Mouse (Mus musculus): ENCODE measurements at regions not wholly inside any gene's neighbourhood (a gene's known extent, or its start where the extent isn't known, plus 50 kb on each side); places are given as distances from the start of the nearest gene placed in this dataset.

- DNase-seq (ENCODE audit: low read depth, low spot score): no peak
- H3K36me3 ChIP-seq (ENCODE audit: control insufficient read depth, insufficient read depth, low read length, poor library complexity, severe bottlenecking): no peaks in the 10 kb centered on the region
- no peaks in the 10 kb centered on the region for H3K27me3 ChIP-seq (ENCODE audit: control insufficient read depth, insufficient read depth, low read length, poor library complexity, severe bottlenecking)
Observed at GRCm38 (mm10) chr15:36427334-36427733, 580.2 kb downstream of the Zfp706 start.

- DNase-seq (ENCODE audit: low read depth, low spot score): no peak
- no peaks in the 10 kb centered on the region for H3K36me3 ChIP-seq (ENCODE audit: control insufficient read depth, insufficient read depth, low read length, poor library complexity, severe bottlenecking)
- H3K27me3 ChIP-seq (ENCODE audit: control insufficient read depth, insufficient read depth, low read length, poor library complexity, severe bottlenecking): no peaks in the 10 kb centered on the region
Observed at GRCm38 (mm10) chr15:36425902-36426301, 581.7 kb downstream of the Zfp706 start.

GRCm38 (mm10) chr15:36424047-36424446 lies 583.5 kb downstream of the Zfp706 start:
- H3K36me3 ChIP-seq (ENCODE audit: control insufficient read depth, insufficient read depth, low read length, poor library complexity, severe bottlenecking): no peaks in the 10 kb centered on the region
- no peak for DNase-seq (ENCODE audit: low read depth, low spot score)
- no peaks in the 10 kb centered on the region; the same call in 1 of the 2 replicates for H3K27me3 ChIP-seq (ENCODE audit: control insufficient read depth, insufficient read depth, low read length, poor library complexity, severe bottlenecking)

- no peak for DNase-seq (ENCODE audit: low read depth, low spot score)
- H3K27me3 ChIP-seq (ENCODE audit: control insufficient read depth, insufficient read depth, low read length, poor library complexity, severe bottlenecking): no peaks in the 10 kb centered on the region; the same call in 1 of the 2 replicates
- H3K36me3 ChIP-seq (ENCODE audit: control insufficient read depth, insufficient read depth, low read length, poor library complexity, severe bottlenecking): no peaks in the 10 kb centered on the region
Observed at GRCm38 (mm10) chr15:36422781-36423180, 584.8 kb downstream of the Zfp706 start.

- DNase-seq (ENCODE audit: low read depth, low spot score): no peak
- H3K36me3 ChIP-seq (ENCODE audit: control insufficient read depth, insufficient read depth, low read length, poor library complexity, severe bottlenecking): no peaks in the 10 kb centered on the region
Observed at GRCm38 (mm10) chr15:36419943-36420480, 587.6 kb downstream of the Zfp706 start.

GRCm38 (mm10) chr15:36417426-36417825 lies 590.1 kb downstream of the Zfp706 start:
- H3K27me3 ChIP-seq (ENCODE audit: control insufficient read depth, insufficient read depth, low read length, poor library complexity, severe bottlenecking): no peaks in the 10 kb centered on the region; the same call in 1 of the 2 replicates
- no peaks in the 10 kb centered on the region for H3K36me3 ChIP-seq (ENCODE audit: control insufficient read depth, insufficient read depth, low read length, poor library complexity, severe bottlenecking)
- no peak for DNase-seq (ENCODE audit: low read depth, low spot score)

More at GRCm38 (mm10) chr15:36419943-36420480, 587.6 kb downstream of the Zfp706 start:
- no peaks in the 10 kb centered on the region; the same call in 1 of the 2 replicates for H3K27me3 ChIP-seq (ENCODE audit: control insufficient read depth, insufficient read depth, low read length, poor library complexity, severe bottlenecking)

GRCm38 (mm10) chr15:36415552-36416249 lies 591.9 kb downstream of the Zfp706 start:
- H3K36me3 ChIP-seq (ENCODE audit: control insufficient read depth, insufficient read depth, low read length, poor library complexity, severe bottlenecking): no peaks in the 10 kb centered on the region
- no peaks in the 10 kb centered on the region; the same call in 1 of the 2 replicates for H3K27me3 ChIP-seq (ENCODE audit: control insufficient read depth, insufficient read depth, low read length, poor library complexity, severe bottlenecking)
- DNase-seq (ENCODE audit: low read depth, low spot score): no peak

- no peak for DNase-seq (ENCODE audit: low read depth, low spot score)
- Histone ChIP-seq H3K36me3 (ENCODE audit: control insufficient read depth, insufficient read depth, low read length, poor library complexity, severe bottlenecking) (no peaks in the 10 kb centered on the region), H3K27me3 (ENCODE audit: control insufficient read depth, insufficient read depth, low read length, poor library complexity, severe bottlenecking) (no peaks in the 10 kb centered on the region)
Observed at GRCm38 (mm10) chr15:36412016-36412415, 595.6 kb downstream of the Zfp706 start.

GRCm38 (mm10) chr15:36405446-36405845 lies 602.1 kb downstream of the Zfp706 start:
- Histone ChIP-seq H3K27me3 (ENCODE audit: control insufficient read depth, insufficient read depth, low read length, poor library complexity, severe bottlenecking) (no peaks in the 10 kb centered on the region; the same call in 1 of the 2 replicates), H3K36me3 (ENCODE audit: control insufficient read depth, insufficient read depth, low read length, poor library complexity, severe bottlenecking) (no peaks in the 10 kb centered on the region)
- no peak for DNase-seq (ENCODE audit: low read depth, low spot score)

GRCm38 (mm10) chr15:36403336-36404119 lies 604.0 kb downstream of the Zfp706 start:
- no peaks in the 10 kb centered on the region for H3K36me3 ChIP-seq (ENCODE audit: control insufficient read depth, insufficient read depth, low read length, poor library complexity, severe bottlenecking)
- no peak for DNase-seq (ENCODE audit: low read depth, low spot score)
- no peaks in the 10 kb centered on the region; the same call in 1 of the 2 replicates for H3K27me3 ChIP-seq (ENCODE audit: control insufficient read depth, insufficient read depth, low read length, poor library complexity, severe bottlenecking)

- Histone ChIP-seq H3K27me3 (ENCODE audit: control insufficient read depth, insufficient read depth, low read length, poor library complexity, severe bottlenecking) (no peaks in the 10 kb centered on the region; the same call in 1 of the 2 replicates), H3K36me3 (ENCODE audit: control insufficient read depth, insufficient read depth, low read length, poor library complexity, severe bottlenecking) (no peaks in the 10 kb centered on the region)
- no peak for DNase-seq (ENCODE audit: low read depth, low spot score)
Observed at GRCm38 (mm10) chr15:36402051-36402450, 605.5 kb downstream of the Zfp706 start.

- H3K27me3 ChIP-seq (ENCODE audit: control insufficient read depth, insufficient read depth, low read length, poor library complexity, severe bottlenecking): no peaks in the 10 kb centered on the region
- DNase-seq (ENCODE audit: low read depth, low spot score): no peak
- H3K36me3 ChIP-seq (ENCODE audit: control insufficient read depth, insufficient read depth, low read length, poor library complexity, severe bottlenecking): no peaks in the 10 kb centered on the region
Observed at GRCm38 (mm10) chr15:36400311-36400840, 607.2 kb downstream of the Zfp706 start.

GRCm38 (mm10) chr15:36399355-36400012 lies 608.1 kb downstream of the Zfp706 start:
- H3K27me3 ChIP-seq (ENCODE audit: control insufficient read depth, insufficient read depth, low read length, poor library complexity, severe bottlenecking): no peaks in the 10 kb centered on the region
- H3K36me3 ChIP-seq (ENCODE audit: control insufficient read depth, insufficient read depth, low read length, poor library complexity, severe bottlenecking): no peaks in the 10 kb centered on the region
- no peak for DNase-seq (ENCODE audit: low read depth, low spot score)
